Mouse (Mus musculus): ENCODE data around the gene Klk4. TPM values are rescaled to one million over a fixed set of nuclear protein-coding genes. Genes with fewer than 3 reads are reported as not detected.

Klk4 gene
- polyA plus RNA-seq, 1 experiment from 2014 or later = not detected

- 11% methylated on average over 14 of the region's 14 CpGs for WGBS
- Histone ChIP-seq H3K4me1 (ENCODE audit: control insufficient read depth in 2 of 2, insufficient read depth in 2 of 2, low read length in 2 of 2) (no peaks in the 10 kb centered on the region), H3K4me3 (ENCODE audit: control insufficient read depth in 1 of 2, insufficient read depth in 1 of 2, low read depth in 1 of 2, low read length in 2 of 2) (no peak overlapping the region), H3K9ac (ENCODE audit: low read length) (no peak overlapping the region), H3K9me3 (ENCODE audit: control insufficient read depth, low read length) (no peaks in the 10 kb centered on the region), H3K27me3 (ENCODE audit: control insufficient read depth, insufficient read depth, low read length) (peaks cover 31% of the 10 kb centered on the region), H3K36me3 (ENCODE audit: control insufficient read depth, insufficient read depth, low read length) (no peaks in the 10 kb centered on the region), H3K4me2 (ENCODE audit: low read length) (0 out of 2 replicates have a peak overlapping the region, but pooled peaks have one; percentile 13), H3K27ac (replicated peaks in 1 of 2; ENCODE audit: control insufficient read depth in 1 of 2, insufficient read depth in 1 of 2, low read depth in 2 of 2, low read length in 2 of 2) (no peak overlapping the region)
- ATAC-seq (ENCODE audit: insufficient number of reproducible peaks, insufficient read depth, low FRiP score, low read depth) = no peak
Observed at GRCm38 (mm10) chr7:43883547-43883946, 2.6 kb downstream of the Klk4 start.

- 62% methylated on average over 5 of the region's 5 CpGs for WGBS
- no peak for ATAC-seq (ENCODE audit: insufficient number of reproducible peaks, insufficient read depth, low FRiP score, low read depth)
- Histone ChIP-seq H3K4me2 (ENCODE audit: low read length) (no peak overlapping the region), H3K4me3 (ENCODE audit: control insufficient read depth in 1 of 2, insufficient read depth in 1 of 2, low read depth in 1 of 2, low read length in 2 of 2) (no peak overlapping the region), H3K36me3 (ENCODE audit: control insufficient read depth, insufficient read depth, low read length) (no peaks in the 10 kb centered on the region), H3K9ac (ENCODE audit: low read length) (no peak overlapping the region), H3K27ac (replicated peaks in 1 of 2; ENCODE audit: control insufficient read depth in 1 of 2, insufficient read depth in 1 of 2, low read depth in 2 of 2, low read length in 2 of 2) (no peak overlapping the region), H3K9me3 (ENCODE audit: control insufficient read depth, low read length) (no peaks in the 10 kb centered on the region), H3K4me1 (ENCODE audit: control insufficient read depth in 2 of 2, insufficient read depth in 2 of 2, low read length in 2 of 2) (no peaks in the 10 kb centered on the region), H3K27me3 (ENCODE audit: control insufficient read depth, insufficient read depth, low read length) (no peaks in the 10 kb centered on the region)
Observed at GRCm38 (mm10) chr7:43891365-43891764, 10.4 kb downstream of the Klk4 start.

DNA sequence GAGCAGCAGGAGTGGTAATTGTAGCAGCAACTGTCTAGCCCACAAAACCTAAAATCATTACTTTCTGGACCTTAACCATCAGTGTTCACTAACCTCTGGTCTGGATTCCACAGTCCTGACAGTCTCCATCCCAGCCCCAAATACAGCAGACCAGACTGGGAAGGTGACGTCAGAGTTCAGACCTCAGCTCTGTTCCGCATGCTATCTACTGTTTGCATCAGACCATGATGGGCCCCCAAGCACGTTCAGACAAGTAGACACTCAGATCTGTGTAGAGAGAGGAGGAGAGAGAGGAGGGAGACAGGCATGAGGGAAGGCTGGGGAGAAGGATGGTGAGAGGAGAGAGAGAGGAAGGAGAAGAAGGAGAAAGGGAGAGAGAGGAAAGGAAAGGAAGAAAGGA lies 10.8 kb downstream of the Klk4 start:
- H3K9me3 ChIP-seq (ENCODE audit: control insufficient read depth, low read length) = no peaks in the 10 kb centered on the region
- no peak overlapping the region for H3K9ac ChIP-seq (ENCODE audit: low read length)
- no peaks in the 10 kb centered on the region for H3K36me3 ChIP-seq (ENCODE audit: control insufficient read depth, insufficient read depth, low read length)
- H3K27ac ChIP-seq (replicated peaks in 1 of 2; ENCODE audit: control insufficient read depth in 1 of 2, insufficient read depth in 1 of 2, low read depth in 2 of 2, low read length in 2 of 2) = no peak overlapping the region
- ATAC-seq (ENCODE audit: insufficient number of reproducible peaks, insufficient read depth, low FRiP score, low read depth) = no peak
- H3K4me3 ChIP-seq (ENCODE audit: control insufficient read depth in 1 of 2, insufficient read depth in 1 of 2, low read depth in 1 of 2, low read length in 2 of 2) = no peak overlapping the region
- H3K4me1 ChIP-seq (ENCODE audit: control insufficient read depth in 2 of 2, insufficient read depth in 2 of 2, low read length in 2 of 2) = no peaks in the 10 kb centered on the region
- H3K27me3 ChIP-seq (ENCODE audit: control insufficient read depth, insufficient read depth, low read length) = no peaks in the 10 kb centered on the region
- H3K4me2 ChIP-seq (ENCODE audit: low read length) = no peak overlapping the region
- WGBS = 47% methylated on average over 3 of the region's 3 CpGs

DNA sequence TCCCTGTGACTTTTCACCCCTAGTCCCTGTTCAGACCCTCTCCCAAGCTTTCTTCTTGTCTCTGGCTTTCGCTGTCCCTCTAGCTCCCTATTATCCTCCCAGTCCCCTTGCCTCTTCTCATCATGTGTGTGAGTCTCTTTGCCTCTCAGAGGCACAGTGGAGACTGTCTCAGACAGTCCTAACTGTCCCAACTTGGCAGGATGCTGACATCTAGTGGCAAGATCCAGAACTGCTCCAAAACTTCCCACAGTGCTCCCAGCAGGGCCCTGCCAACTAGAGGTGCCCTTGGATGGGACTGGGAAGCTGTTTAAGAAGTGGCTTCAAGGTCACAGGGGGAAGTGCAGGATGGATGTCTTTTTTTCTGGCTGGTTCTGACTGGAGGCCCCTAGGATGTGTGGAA lies 13.9 kb downstream of the Klk4 start:
- H3K27ac ChIP-seq (replicated peaks in 1 of 2; ENCODE audit: control insufficient read depth in 1 of 2, insufficient read depth in 1 of 2, low read depth in 2 of 2, low read length in 2 of 2) = no peak overlapping the region
- no peaks in the 10 kb centered on the region for H3K4me1 ChIP-seq (ENCODE audit: control insufficient read depth in 2 of 2, insufficient read depth in 2 of 2, low read length in 2 of 2)
- ATAC-seq (ENCODE audit: insufficient number of reproducible peaks, insufficient read depth, low FRiP score, low read depth) = peak; percentile 79
- H3K4me3 ChIP-seq (ENCODE audit: control insufficient read depth in 1 of 2, insufficient read depth in 1 of 2, low read depth in 1 of 2, low read length in 2 of 2) = no peak overlapping the region
- no peaks in the 10 kb centered on the region for H3K9me3 ChIP-seq (ENCODE audit: control insufficient read depth, low read length)
- H3K4me2 ChIP-seq (ENCODE audit: low read length) = no peak overlapping the region
- no peaks in the 10 kb centered on the region for H3K27me3 ChIP-seq (ENCODE audit: control insufficient read depth, insufficient read depth, low read length)
- H3K36me3 ChIP-seq (ENCODE audit: control insufficient read depth, insufficient read depth, low read length) = no peaks in the 10 kb centered on the region
- 9% methylated on average over 1 of the region's 1 CpGs for WGBS
- H3K9ac ChIP-seq (ENCODE audit: low read length) = no peak overlapping the region

DNA sequence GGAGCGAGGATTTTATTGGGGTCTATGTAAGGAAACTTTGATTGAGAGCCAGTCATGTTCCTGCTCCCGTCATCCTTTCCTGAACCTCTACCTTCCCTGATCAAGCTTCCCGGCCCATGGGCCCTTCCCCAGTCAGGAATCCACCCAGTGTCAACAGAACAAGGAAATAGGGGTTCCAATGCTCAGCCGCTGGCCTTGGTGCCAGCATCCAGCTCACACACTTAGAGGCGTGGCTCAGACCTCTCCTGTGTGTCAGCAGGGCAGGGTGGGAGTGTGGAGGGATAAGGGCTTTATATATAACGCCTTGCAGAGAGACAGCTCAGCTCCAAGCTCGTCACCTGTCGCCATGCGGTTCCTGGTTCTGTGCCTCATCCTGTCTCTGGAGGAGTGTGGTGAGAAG lies 33.9 kb downstream of the Klk4 start:
- Histone ChIP-seq H3K9ac (ENCODE audit: low read length) (no peak overlapping the region), H3K4me1 (ENCODE audit: control insufficient read depth in 2 of 2, insufficient read depth in 2 of 2, low read length in 2 of 2) (no peaks in the 10 kb centered on the region), H3K4me3 (ENCODE audit: control insufficient read depth in 1 of 2, insufficient read depth in 1 of 2, low read depth in 1 of 2, low read length in 2 of 2) (no peak overlapping the region), H3K36me3 (ENCODE audit: control insufficient read depth, insufficient read depth, low read length) (no peaks in the 10 kb centered on the region), H3K27me3 (ENCODE audit: control insufficient read depth, insufficient read depth, low read length) (no peaks in the 10 kb centered on the region), H3K4me2 (ENCODE audit: low read length) (no peak overlapping the region), H3K9me3 (ENCODE audit: control insufficient read depth, low read length) (no peaks in the 10 kb centered on the region), H3K27ac (replicated peaks in 1 of 2; ENCODE audit: control insufficient read depth in 1 of 2, insufficient read depth in 1 of 2, low read depth in 2 of 2, low read length in 2 of 2) (no peak overlapping the region)
- WGBS = 39% methylated on average over 9 of the region's 9 CpGs
- no peak for ATAC-seq (ENCODE audit: insufficient number of reproducible peaks, insufficient read depth, low FRiP score, low read depth)

DNA sequence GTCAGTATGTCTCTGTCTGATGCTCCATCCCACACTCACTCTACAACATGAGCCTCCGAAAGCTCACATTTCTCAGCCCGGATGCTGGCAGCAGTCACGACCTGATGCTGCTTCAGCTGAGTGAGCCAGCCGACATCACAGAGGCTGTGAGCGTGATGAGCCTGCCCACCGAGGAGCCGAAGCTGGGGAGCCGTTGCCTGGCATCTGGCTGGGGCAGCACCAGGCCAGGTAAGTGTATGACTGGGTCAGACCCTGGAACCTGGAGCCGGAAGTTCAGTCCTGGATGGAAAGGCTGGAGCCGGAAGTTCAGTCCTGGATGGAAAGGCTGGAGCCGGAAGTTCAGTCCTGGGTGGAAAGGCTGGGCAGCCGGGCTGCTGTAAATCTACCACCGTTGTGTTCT lies 37.5 kb downstream of the Klk4 start:
- no peak overlapping the region for H3K4me3 ChIP-seq (ENCODE audit: control insufficient read depth in 1 of 2, insufficient read depth in 1 of 2, low read depth in 1 of 2, low read length in 2 of 2)
- no peaks in the 10 kb centered on the region for H3K36me3 ChIP-seq (ENCODE audit: control insufficient read depth, insufficient read depth, low read length)
- H3K9me3 ChIP-seq (ENCODE audit: control insufficient read depth, low read length) = no peaks in the 10 kb centered on the region
- H3K4me1 ChIP-seq (ENCODE audit: control insufficient read depth in 2 of 2, insufficient read depth in 2 of 2, low read length in 2 of 2) = no peaks in the 10 kb centered on the region
- H3K27ac ChIP-seq (replicated peaks in 1 of 2; ENCODE audit: control insufficient read depth in 1 of 2, insufficient read depth in 1 of 2, low read depth in 2 of 2, low read length in 2 of 2) = no peak overlapping the region
- no peak overlapping the region for H3K4me2 ChIP-seq (ENCODE audit: low read length)
- no peak for ATAC-seq (ENCODE audit: insufficient number of reproducible peaks, insufficient read depth, low FRiP score, low read depth)
- H3K9ac ChIP-seq (ENCODE audit: low read length) = no peak overlapping the region
- no peaks in the 10 kb centered on the region for H3K27me3 ChIP-seq (ENCODE audit: control insufficient read depth, insufficient read depth, low read length)
- 79% methylated on average over 13 of the region's 13 CpGs for WGBS

DNA sequence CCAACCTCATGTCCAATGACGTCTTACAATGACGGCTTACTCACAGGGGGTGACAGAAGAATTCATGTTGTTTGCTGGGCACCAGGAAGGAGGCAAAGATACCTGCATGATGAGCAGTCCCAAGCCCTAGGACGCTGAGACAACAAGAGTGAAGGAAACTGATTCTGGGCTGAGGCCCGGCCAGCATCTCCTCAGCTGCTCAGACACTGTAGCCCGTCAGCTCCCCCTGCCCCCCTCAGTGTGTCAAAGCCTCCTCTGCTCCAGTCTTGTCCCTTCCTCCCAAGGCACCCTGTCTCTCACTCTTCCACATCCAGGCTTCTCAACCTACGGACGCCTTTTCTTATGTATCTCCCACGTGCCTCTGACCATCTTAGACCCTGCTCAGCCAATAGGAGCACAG lies 37.9 kb downstream of the Klk4 start:
- WGBS = 69% methylated on average over 8 of the region's 8 CpGs
- Histone ChIP-seq H3K36me3 (ENCODE audit: control insufficient read depth, insufficient read depth, low read length) (no peaks in the 10 kb centered on the region), H3K27me3 (ENCODE audit: control insufficient read depth, insufficient read depth, low read length) (no peaks in the 10 kb centered on the region), H3K4me3 (ENCODE audit: control insufficient read depth in 1 of 2, insufficient read depth in 1 of 2, low read depth in 1 of 2, low read length in 2 of 2) (no peak overlapping the region), H3K27ac (replicated peaks in 1 of 2; ENCODE audit: control insufficient read depth in 1 of 2, insufficient read depth in 1 of 2, low read depth in 2 of 2, low read length in 2 of 2) (no peak overlapping the region), H3K9ac (ENCODE audit: low read length) (no peak overlapping the region), H3K9me3 (ENCODE audit: control insufficient read depth, low read length) (no peaks in the 10 kb centered on the region), H3K4me2 (ENCODE audit: low read length) (no peak overlapping the region), H3K4me1 (ENCODE audit: control insufficient read depth in 2 of 2, insufficient read depth in 2 of 2, low read length in 2 of 2) (no peaks in the 10 kb centered on the region)
- ATAC-seq (ENCODE audit: insufficient number of reproducible peaks, insufficient read depth, low FRiP score, low read depth) = no peak

GRCm38 (mm10) chr7:43919559-43920451 lies 38.8 kb downstream of the Klk4 start:
- no peaks in the 10 kb centered on the region for H3K4me1 ChIP-seq (ENCODE audit: control insufficient read depth in 2 of 2, insufficient read depth in 2 of 2, low read length in 2 of 2)
- no peaks in the 10 kb centered on the region for H3K9me3 ChIP-seq (ENCODE audit: control insufficient read depth, low read length)
- ATAC-seq (ENCODE audit: insufficient number of reproducible peaks, insufficient read depth, low FRiP score, low read depth) = peak; percentile 54
- no peaks in the 10 kb centered on the region for H3K27me3 ChIP-seq (ENCODE audit: control insufficient read depth, insufficient read depth, low read length)
- no peak overlapping the region for H3K4me2 ChIP-seq (ENCODE audit: low read length)
- no peak overlapping the region for H3K27ac ChIP-seq (replicated peaks in 1 of 2; ENCODE audit: control insufficient read depth in 1 of 2, insufficient read depth in 1 of 2, low read depth in 2 of 2, low read length in 2 of 2)
- H3K9ac ChIP-seq (ENCODE audit: low read length) = no peak overlapping the region
- H3K36me3 ChIP-seq (ENCODE audit: control insufficient read depth, insufficient read depth, low read length) = no peaks in the 10 kb centered on the region
- 23% methylated on average over 14 of the region's 14 CpGs for WGBS
- H3K4me3 ChIP-seq (ENCODE audit: control insufficient read depth in 1 of 2, insufficient read depth in 1 of 2, low read depth in 1 of 2, low read length in 2 of 2) = no peak overlapping the region
